Mouse (Mus musculus) T-helper 2 cell (primary cell): Measurements from ENCODE around the gene Foxe1.

ENCODE experiments used
- in situ Hi-C: fragments of 300-600 bp; cut with MboI, MseI; formaldehyde crosslinking; loops from one replicate; pipeline ENCODE4 v1.15.1; 2025; ENCODE audit warnings: high pct_unique_total_duplicates

Foxe1 gene

GRCm38 (mm10) chr4:46347580-46348515, 4.4 kb downstream of the Foxe1 start:
- in situ Hi-C loops: no loop called here

- in situ Hi-C loops: no loop called here
Measured at GRCm38 (mm10) chr4:46348897-46349296, 5.5 kb downstream of the Foxe1 start.

- in situ Hi-C loops: no loop called here
Measured at GRCm38 (mm10) chr4:46349530-46349929, 6.1 kb downstream of the Foxe1 start.

GRCm38 (mm10) chr4:46353045-46353444, 9.6 kb downstream of the Foxe1 start:
- in situ Hi-C loops: no loop called here

GRCm38 (mm10) chr4:46356351-46357133, 13.1 kb downstream of the Foxe1 start:
- in situ Hi-C loops: no loop called here

GRCm38 (mm10) chr4:46359539-46360253, 16.3 kb downstream of the Foxe1 start:
- in situ Hi-C loops: no loop called here

- in situ Hi-C loops: no loop called here
Measured at GRCm38 (mm10) chr4:46361258-46361657, 17.8 kb downstream of the Foxe1 start.

GRCm38 (mm10) chr4:46364360-46364759, 21.0 kb downstream of the Foxe1 start:
- in situ Hi-C loops: no loop called here

- in situ Hi-C loops: loop anchor here (5.0 kb wide), 1 partner anchor 165 kb away; no protein-coding TSS in a partner anchor
Measured at GRCm38 (mm10) chr4:46367487-46367959, 24.1 kb downstream of the Foxe1 start.

GRCm38 (mm10) chr4:46369070-46369469, 25.7 kb downstream of the Foxe1 start:
- in situ Hi-C loops: loop anchor here (5.0 kb wide), 1 partner anchor 167 kb away; no protein-coding TSS in a partner anchor

GRCm38 (mm10) chr4:46370406-46370805, 27.0 kb downstream of the Foxe1 start:
- in situ Hi-C loops: no loop called here

- in situ Hi-C loops: no loop called here
Measured at GRCm38 (mm10) chr4:46371030-46371429, 27.6 kb downstream of the Foxe1 start.

- in situ Hi-C loops: no loop called here
Measured at GRCm38 (mm10) chr4:46374455-46374854, 31.0 kb downstream of the Foxe1 start.

GRCm38 (mm10) chr4:46374869-46375368, 31.5 kb downstream of the Foxe1 start:
- in situ Hi-C loops: no loop called here

GRCm38 (mm10) chr4:46388556-46388955, 45.1 kb downstream of the Foxe1 start:
- in situ Hi-C loops: no loop called here

- in situ Hi-C loops: no loop called here
Measured at GRCm38 (mm10) chr4:46389013-46389611, 45.7 kb downstream of the Foxe1 start, which contains the start of gene Trmo. Gene Trmo, minus strand, starts transcription at chr4:46389437.

GRCm38 (mm10) chr4:46389612-46390341, 46.4 kb downstream of the Foxe1 start:
- in situ Hi-C loops: no loop called here

- in situ Hi-C loops: no loop called here
Measured at GRCm38 (mm10) chr4:46390390-46390970, 47.1 kb downstream of the Foxe1 start.

- in situ Hi-C loops: no loop called here
Measured at GRCm38 (mm10) chr4:46394388-46394787, 51.0 kb downstream of the Foxe1 start.

GRCm38 (mm10) chr4:46395736-46396135, 52.3 kb downstream of the Foxe1 start:
- in situ Hi-C loops: no loop called here
